Mouse (Mus musculus) fat pad, adult 2 months (tissue): ENCODE measurements at regions not wholly inside any gene's neighbourhood (a gene's known extent, or its start where the extent isn't known, plus 50 kb on each side); places are given as distances from the start of the nearest gene placed in this dataset.

ENCODE experiments used
- DNase-seq: peaks from one replicate; pipeline ENCODE4 v3.0.0-alpha.2; 2011; ENCODE audit warnings: low read depth, low spot score; ENCODE audit errors: extremely low read depth

DNA sequence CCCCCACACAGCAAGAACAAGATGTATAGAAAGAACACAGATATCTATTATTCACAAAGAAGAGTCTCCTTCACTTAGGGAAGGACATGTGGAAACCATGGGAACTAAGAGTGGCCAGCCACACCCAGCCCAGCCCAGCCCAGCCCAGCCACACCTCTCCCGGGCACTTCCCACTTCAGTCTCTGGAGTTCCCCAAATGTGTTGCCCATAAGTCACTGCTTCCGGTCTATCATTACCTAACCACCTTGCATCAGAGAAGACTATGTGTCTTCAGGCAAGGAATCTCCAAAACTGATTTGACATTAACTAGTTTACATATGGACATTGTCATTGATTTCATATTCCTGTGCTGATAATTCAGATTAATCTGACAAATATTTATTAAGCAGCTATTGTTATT, 147.6 kb downstream of the Nfkbiz start:
- no peak for DNase-seq

DNA sequence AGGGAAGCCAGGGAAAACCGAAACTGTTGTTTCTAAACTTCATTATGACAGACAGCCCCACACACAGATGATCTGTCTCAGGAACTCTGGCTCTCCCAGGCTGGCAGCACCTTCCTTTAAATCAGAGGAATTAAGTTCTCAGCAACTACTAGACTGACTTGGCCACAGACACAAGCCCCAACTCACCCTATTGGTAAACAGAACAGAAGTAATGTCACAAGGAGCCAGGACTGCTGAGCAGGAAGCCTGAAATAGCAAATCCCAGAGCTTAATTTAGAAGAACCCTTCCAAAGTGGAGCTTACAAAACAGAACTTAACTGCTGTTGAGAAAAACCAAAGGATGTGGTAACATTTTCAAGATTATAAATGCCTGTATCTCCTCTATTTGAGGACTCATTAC, 174.8 kb downstream of the Nfkbiz start:
- DNase-seq = peak; percentile 51

- DNase-seq = no peak
Measured at GRCm38 (mm10) chr16:55636667-55637450, 201.8 kb downstream of the Nfkbiz start.

- peak; percentile 33 for DNase-seq
Measured at GRCm38 (mm10) chr16:55636224-55636623, 202.5 kb downstream of the Nfkbiz start.

- peak; percentile 87 for DNase-seq
Measured at GRCm38 (mm10) chr16:55634691-55635090, 204.0 kb downstream of the Nfkbiz start.

GRCm38 (mm10) chr16:55632220-55632619, 206.5 kb downstream of the Nfkbiz start:
- no peak for DNase-seq

DNA sequence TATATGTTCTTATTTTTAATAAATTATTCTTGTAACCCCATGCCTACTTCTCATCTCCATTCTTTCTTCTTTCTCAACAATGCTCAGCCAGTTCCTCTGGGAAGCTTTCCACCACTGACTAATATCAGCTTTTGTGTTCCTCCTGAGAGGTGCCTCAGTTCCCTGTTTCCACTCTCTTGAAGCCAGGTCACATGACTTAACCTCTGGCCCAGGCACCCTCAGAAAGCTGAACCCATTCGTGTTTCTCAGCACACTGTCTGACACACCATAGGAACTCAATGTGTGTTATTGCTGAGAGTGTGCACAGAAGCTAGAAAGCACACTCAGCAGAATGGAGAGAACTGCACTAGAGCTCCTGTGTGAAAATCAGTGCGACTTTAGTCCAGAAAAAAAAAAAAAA, 207.1 kb downstream of the Nfkbiz start:
- no peak for DNase-seq

GRCm38 (mm10) chr16:55631048-55631447, 207.7 kb downstream of the Nfkbiz start:
- DNase-seq = no peak

- DNase-seq = no peak
Measured at GRCm38 (mm10) chr16:55627531-55627930, 211.2 kb downstream of the Nfkbiz start.

- no peak for DNase-seq
Measured at GRCm38 (mm10) chr16:55623422-55623821, 215.3 kb downstream of the Nfkbiz start.

DNA sequence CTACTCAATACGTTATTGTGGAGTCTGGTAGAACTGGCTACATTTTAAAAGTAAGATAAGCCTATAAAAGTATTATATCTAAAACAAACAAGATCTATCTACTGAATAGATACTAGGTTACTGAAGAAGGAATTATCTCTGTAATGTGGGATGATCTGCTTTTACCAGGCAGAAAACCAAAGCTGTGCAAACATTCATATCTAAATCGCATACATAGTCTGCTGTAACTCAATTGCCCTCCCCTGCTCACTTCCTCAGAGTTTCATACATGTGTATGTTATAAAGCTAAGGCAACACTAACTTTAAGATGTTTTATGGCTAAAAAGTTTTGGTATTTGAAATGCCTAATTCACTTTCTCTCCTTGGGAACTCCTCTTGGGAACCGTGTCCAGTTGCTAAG, 219.0 kb downstream of the Nfkbiz start:
- no peak for DNase-seq

- DNase-seq = no peak
Measured at GRCm38 (mm10) chr16:55617958-55618357, 220.7 kb downstream of the Nfkbiz start.

DNA sequence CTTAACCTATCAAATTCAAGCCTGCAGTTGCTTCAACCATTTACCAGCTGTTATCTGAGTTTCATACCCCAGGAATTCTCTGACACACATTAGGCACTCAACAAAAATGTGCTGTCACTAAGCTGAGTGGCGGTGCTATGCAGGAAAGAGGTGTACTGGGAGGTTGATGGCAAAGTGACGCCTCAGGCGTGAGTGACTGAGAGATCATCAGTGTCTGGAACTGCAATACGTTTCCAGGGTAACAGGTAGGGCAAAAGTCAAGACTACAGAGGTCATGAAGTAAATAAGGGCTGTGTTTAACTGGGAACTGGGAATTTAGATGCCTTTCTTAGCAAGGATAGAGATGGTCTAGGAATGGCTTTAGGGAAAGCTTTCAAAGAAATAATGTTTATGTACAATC, 221.2 kb downstream of the Nfkbiz start:
- DNase-seq = no peak

- DNase-seq = no peak
Measured at GRCm38 (mm10) chr16:55616408-55617120, 222.1 kb downstream of the Nfkbiz start.

DNA sequence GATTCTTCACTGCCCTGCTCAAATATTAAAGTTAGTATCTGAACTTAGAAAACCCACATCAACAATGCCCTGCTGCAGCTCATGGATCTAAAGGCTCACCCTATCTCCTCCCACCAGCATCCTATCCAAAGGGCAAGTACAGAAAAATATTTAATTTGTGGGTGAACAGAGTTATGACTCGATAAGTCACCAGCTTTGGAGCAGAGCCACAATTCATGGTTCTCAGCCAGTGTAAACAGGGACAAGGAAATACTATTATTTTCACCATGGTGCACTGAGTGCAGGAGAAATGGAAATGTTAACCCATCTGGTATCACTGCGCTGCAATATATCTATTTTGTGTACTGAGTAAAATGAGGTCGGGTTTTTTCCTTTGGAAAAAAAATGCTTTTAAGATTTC, 225.8 kb downstream of the Nfkbiz start:
- DNase-seq = peak; percentile 26

DNA sequence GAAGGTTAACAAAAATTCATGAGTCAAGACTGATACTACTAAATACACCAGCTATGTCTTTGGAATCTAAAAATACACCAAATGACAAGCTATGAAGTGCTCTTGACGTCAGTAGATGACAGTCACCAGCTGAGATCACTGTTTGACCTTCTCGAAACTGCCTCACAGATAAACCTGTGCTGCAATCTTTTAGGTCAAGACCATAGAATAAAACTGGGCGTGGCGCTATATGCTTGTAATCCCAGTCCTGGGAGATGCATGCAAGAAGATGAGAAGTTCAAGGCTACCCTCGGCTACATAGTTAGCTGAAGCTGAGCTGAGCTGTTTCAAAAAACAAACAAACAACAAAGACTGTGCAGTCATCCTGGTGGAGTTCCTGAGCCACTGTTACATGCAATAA, 226.7 kb downstream of the Nfkbiz start:
- DNase-seq = no peak

- DNase-seq = no peak
Measured at GRCm38 (mm10) chr16:55611172-55611571, 227.5 kb downstream of the Nfkbiz start.

DNA sequence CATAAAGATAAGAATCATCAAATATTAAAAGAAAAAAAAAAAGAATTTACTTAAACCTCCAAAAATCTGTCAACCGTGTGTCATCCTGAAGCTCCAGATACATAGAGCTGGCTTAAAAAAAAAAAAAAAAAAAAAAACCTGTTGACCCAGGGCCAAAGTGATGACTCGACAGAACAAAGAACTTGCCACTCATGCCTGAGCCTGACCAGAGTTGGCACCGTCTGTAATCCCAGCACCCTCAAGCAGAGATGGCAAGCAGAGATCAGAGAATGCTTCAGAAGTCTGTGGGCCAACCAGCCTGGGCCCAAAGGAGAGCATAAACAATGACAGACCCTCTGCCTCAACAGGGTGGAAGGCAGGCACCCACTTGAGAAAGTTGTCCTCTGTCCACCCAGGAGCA, 230.3 kb downstream of the Nfkbiz start:
- DNase-seq = peak; percentile 73

DNA sequence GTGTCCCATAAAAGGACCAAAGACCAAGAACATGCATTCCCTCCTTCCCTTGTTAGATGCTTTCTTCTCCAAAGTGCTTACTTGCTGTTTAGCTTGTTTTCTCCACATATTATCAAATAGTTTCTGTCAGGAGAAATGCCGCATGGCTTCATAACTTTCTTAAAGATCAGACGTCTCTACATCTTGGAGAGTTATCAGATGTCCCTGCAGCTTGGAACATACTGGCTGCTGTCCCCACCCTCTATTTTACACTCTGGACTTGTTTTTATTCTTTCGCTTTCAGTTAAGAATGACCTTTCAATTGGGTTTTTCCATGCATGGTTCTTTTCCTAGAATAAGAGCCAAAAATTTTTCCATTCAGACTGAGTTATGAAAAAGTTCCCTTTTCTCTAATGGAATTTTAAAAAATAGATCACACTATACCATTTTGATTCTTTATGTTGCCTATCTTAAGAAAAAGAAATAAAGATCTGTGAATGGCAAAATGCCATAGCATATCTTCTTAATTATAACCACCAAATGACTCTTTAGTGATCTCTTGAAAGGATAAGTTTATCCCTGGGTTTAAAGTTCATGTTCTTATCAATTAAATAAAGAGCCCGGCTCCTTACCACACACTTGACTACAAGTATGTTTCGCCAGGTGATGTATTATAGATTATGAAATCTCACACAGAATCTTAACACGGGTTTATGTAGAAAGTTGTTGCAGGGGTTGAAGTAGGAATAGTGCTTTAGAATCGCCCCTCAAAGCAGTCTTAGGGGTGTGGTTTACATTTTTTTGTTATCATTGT, 232.1 kb downstream of the Nfkbiz start:
- no peak for DNase-seq

GRCm38 (mm10) chr16:55603611-55604010, 235.1 kb downstream of the Nfkbiz start:
- DNase-seq = no peak

DNA sequence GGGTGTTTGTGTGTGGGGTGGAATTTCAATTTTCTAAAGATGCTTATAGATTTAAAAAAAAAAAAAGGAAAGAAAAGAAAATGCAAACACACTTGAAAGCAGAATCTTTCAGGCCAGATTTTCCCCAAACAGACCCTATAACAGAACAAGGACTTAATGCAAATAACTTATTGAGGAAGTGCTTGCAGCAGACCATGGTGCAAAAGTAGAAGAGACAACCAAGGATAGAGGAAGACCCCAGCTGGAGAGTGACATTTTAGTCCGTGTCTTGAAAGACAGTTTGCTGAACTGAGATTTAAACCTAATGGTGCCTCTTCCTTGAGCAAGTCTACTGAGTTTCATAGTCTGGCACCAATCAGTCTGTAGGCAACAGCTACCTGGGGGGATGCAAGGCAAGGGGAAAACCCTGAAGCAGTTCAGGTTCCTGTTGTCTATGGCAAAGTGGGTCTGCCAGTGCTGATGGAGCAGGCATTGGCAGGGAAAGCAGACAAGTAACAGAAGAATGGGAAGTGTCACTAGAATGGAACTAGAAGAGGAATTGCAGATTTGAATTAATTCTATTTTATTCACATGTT, 249.2 kb downstream of the Nfkbiz start:
- DNase-seq = no peak
